Mouse (Mus musculus): ENCODE measurements at regions not wholly inside any gene's neighbourhood (a gene's known extent, or its start where the extent isn't known, plus 50 kb on each side); places are given as distances from the start of the nearest gene placed in this dataset.

GRCm38 (mm10) chr7:78992991-78993390 is 60.3 kb upstream of the Acan start:
- TF ChIP-seq POLR2A (IDR thresholded peaks at IDR 0.05; ENCODE audit: insufficient read length, low read depth) (no peak), SRF (IDR thresholded peaks at IDR 0.05; ENCODE audit: control insufficient read depth, insufficient read length, low read depth) (no peak), E2F4 (IDR thresholded peaks at IDR 0.05; ENCODE audit: insufficient read depth) (no peak), TCF12 (IDR thresholded peaks at IDR 0.05; ENCODE audit: insufficient read depth, poor library complexity, severe bottlenecking) (no peak)

All from myocyte (in vitro differentiated cells).